Mouse (Mus musculus): ENCODE data around the gene Smarcc1. TPM values are rescaled to one million over a fixed set of nuclear protein-coding genes. Genes with fewer than 3 reads are reported as not detected.
"Not testable (repeated sequence)": the region's sequence is repeated elsewhere in the genome, so short reads cannot be mapped to it uniquely, and the experiment has no call there.

Gene Smarcc1
- total RNA-seq, 2 experiments from 2014 or later = 65.2 to 65.5 TPM

DNA sequence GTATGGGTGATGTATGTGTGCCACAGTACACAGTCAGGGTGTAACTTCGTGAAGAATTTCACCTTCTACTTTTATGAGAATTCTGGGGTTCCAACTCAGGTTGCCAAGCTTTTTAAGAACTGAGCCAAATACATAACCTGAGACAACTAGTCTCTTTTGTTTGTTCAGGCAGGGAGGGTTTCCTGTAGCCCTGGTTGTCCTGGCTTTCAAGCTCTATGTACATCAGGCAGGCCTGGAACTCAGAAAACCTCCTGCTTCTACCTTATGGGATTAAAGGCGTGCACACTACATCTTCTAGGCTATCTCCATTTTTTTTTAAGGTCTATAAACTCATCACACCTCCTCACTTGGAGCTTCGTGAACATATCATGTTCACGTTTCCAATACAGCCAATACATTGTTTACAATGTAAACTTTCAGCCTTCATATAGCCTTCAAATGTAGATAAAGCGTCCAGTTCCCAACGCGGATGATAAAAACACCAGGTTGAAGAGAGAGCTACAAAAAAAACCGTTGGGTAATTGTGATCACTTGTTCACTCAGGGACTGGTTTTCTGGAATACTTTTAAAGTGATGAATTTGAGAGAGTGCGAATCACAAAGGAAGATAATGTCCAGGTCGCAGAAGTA lies 13.5 kb downstream of the Smarcc1 start:
- no peak for DNase-seq (ENCODE audit: low spot score in 2 of 2)

DNA sequence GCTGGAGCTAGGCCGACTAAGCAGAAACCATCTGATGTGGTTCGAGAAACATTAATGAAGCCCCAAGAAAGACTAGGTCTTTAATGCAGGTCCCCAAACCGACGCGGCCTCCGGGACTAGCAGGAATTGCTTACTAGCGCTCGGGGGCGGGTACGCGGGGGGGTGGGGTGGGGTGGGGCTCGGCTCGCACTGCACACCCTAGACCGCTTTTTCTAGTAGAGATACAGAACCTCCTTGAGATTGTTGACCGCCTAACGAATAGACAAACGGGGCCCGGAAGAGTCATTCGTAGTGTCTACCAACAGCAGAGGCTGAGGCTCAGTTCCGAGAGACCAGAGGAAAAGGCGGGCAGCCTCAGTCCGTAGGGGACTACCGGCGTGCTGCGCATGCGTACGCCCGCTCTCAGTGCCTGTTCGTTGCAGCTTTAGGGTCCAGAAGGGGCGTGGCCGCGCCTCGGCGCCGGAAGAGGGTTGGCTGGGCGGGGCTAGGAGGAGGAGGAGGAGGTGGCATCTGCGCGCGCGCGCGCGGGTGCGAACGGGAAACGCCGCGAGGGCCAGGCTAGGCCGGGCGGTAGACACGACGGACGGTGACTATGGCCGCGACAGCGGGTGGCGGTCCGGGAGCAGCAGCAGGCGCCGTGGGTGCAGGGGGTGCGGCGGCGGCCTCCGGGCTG lies 14.2 kb downstream of the Smarcc1 start:
- DNase-seq (ENCODE audit: low spot score in 2 of 2) = peak; percentile 98 to 99

DNA sequence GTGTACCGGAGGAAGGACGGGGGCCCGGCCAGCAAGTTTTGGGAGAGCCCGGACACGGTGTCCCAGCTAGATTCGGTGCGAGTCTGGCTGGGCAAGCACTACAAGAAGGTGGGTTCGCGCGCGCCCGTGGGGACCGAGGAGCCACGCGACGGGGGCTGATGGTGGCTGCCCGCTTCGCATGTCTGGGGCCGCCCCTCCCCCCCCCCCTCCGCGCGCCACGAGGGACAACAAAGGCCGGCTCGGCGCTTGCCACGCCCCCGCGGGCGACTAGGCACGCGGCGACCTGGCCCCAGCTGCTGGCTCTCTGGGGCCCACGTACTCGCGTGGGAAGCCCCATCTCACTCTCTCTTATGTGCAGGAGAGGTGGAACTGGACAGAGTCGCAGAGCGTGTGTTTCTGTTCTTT lies 14.7 kb downstream of the Smarcc1 start:
- DNase-seq (ENCODE audit: low spot score in 2 of 2) = no peak

DNA sequence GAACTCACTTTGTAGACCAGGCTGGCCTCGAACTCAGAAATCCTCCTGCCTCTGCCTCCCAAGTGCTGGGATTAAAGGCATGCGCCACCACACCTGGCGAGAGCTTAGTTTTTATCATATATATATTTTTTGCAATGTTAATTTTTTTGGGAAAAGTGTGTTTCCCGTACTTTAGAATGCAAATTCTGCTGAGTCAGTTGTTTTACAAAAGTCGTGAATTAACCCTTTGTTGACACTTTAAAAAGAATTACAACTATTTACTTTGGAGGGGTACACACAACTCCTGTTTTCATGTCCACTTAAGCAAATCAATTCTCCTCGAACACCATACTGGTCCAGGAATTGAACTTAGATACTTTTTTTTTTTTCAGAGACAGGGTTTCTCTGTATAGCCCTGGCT lies 15.4 kb downstream of the Smarcc1 start:
- no peak for DNase-seq (ENCODE audit: low spot score in 2 of 2)

DNA sequence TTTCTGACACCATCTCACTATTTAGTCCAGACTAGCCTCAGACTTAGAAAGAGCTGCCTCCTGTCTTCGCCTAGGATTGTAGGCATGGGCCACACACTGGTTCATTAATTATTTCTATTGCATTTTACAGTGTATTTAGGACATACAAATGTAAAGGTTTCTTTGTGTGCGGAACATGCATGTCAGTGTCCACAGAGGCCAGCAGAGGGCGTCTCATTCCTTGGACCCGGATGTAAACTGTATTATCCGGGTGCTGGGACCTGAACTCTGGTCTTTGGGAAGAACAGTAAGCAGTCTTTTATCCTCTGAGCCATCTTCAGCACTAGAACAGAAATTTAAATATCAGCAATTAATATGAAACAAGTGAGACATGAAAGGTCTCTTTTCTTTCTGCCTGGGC lies 16.7 kb downstream of the Smarcc1 start:
- no peak for DNase-seq (ENCODE audit: low spot score in 2 of 2)

DNA sequence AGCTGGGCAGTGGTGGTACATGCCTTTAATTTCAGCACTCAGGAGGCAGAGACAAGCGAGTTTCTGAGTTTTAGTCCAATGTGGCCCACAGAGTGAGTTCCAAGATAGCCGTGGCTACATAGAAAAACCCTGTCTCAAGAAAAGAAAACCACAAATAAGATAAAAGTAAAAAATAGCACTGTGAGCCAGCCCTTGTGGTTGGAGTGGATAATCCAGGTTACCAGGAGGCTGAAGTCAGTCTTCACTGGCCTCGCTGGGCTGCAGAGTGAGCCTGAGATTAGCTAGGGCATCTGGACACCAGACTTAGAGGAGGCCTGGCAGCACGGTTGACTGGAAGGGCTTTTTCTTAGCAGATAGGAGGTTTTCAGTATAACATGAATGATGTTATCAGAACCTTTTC lies 21.6 kb downstream of the Smarcc1 start:
- no peak for DNase-seq (ENCODE audit: low spot score in 2 of 2)

DNA sequence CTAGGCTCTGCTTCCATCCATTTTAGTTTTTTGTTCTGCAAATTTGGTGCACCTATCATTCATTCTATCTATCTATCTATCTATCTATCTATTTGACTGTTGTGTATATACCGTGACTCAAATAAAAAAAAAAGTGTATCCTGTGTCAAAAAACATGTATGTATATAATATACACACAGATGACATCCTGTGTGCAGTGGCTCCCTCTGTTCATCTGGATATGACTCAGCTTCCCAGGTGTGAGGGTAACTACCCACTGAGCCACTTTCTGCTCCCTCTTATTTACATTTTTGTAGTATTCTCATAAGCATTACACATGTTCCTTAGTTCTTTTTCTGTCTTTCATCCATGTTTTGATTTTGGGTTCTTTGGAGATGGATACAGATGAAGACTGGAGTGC lies 24.6 kb downstream of the Smarcc1 start:
- DNase-seq (ENCODE audit: low spot score in 2 of 2) = no peak

DNA sequence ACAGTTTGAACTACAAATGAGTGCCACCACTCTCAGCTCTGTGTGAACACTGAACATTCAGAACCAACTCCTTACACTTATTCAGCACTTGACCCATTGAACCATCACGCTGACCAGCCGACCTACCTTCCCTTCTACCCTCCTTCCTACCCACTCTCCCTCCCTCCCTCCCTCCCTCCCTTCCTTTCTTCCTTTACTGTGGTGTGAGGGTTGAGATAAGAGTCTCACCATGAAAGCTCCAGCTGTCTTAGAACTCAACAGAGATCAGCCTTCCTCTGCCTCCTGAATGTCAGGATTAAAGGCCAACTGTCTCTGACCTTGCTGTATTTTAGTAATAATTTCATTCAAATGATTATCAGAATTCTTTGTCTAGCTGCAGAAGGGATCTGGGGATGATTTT lies 31.1 kb downstream of the Smarcc1 start:
- no peak for DNase-seq (ENCODE audit: low spot score in 2 of 2)

DNA sequence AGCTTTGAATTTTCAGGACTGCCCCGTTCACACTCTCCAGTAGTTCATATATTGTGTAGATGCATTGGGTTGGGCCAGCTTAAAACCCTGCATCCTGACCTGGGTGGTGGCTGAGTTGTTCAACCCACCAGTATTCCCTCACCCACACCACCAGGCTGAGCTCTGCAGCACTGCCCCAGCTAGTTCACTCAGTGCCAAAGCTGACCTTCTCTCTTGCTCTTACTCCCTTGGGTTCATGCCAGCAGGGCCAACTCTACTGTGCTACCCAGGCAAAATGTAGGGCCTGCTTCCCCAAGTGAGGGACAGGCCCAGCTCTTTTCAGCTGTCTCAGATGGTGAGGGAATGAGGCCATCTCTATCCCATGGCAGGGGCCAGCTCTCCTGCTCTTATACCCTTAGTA lies 41.5 kb downstream of the Smarcc1 start:
- peak in 1 of 2 experiments; percentile 29 for DNase-seq (ENCODE audit: low spot score in 2 of 2)

DNA sequence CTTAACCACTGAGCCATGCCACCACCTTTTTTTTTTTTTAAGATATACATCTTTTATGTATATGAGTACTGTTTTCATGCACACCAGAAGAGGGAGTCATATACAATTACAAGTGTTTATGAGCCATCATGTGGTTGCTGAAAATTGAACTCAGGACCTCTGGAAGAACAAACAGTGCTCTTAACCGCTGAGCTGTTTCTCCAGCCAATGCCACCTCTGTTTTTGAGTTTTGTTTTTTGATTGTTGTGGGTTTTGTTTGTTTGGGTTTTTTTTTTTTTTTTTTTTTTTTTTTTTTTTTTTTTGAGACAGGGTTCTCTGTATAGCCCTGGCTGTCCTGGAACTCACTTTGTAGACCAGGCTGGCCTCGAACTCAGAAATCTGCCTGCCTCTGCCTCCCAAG lies 43.0 kb downstream of the Smarcc1 start:
- not testable (repeated sequence) for DNase-seq (ENCODE audit: low spot score in 2 of 2)

DNA sequence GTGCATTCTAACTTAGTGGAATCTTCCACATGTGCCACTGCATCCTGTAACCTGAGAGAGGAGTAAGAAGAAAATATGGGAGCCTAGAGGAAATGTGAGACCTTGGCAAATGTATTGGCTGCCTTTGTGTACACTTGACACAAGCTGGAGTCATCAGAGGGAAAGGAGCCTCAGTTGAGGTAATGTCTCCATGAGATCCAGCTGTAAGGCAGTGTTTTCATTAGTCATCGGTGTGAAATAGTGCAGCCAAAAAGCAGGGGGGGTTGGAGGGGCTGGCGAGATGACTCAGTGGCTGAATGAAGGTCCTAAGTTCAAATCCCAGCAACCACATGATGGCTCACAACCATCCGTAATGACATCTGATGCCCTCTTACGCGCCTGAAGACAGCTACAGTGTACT lies 44.9 kb downstream of the Smarcc1 start:
- no peak for DNase-seq (ENCODE audit: low spot score in 2 of 2)

DNA sequence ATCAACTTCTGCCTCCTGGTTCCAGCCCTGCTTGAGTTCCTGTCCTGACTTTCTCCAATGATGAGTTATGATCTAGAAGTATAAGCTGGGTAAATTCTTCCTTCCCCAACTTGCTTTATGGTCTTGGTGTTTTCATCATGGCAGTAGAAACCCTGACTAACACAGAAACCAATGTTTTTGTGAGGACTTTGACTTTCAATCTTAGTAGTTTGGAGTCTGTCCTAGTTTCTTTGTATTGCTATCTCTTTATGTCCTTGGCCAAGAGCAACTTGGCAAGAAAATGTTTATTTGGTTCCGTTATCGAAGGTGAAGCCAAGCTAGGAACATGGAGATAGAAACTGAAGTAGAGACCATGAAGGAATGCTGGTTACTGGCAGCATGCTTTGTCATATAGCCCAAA lies 45.6 kb downstream of the Smarcc1 start:
- no peak for DNase-seq (ENCODE audit: low spot score in 2 of 2)

DNA sequence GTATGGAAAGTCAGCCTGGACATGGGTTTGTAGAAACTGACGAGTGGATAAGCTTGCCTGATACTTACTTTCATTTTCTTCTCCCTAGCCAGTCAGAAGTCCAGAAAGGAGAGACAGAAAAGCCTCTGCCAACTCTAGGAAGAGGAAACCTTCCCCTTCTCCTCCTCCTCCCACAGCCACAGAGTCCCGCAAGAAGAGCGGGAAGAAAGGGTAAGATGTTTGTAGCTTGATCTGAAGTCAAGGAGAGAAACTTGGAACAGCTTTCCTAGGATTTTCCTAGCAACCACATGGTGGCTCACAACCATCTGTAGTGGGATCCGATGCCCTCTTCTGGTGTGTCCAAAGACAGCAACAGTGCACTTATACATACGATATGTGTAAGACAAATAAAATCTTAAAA lies 53.4 kb downstream of the Smarcc1 start:
- peak in 1 of 2 experiments; percentile 18 for DNase-seq (ENCODE audit: low spot score in 2 of 2)

DNA sequence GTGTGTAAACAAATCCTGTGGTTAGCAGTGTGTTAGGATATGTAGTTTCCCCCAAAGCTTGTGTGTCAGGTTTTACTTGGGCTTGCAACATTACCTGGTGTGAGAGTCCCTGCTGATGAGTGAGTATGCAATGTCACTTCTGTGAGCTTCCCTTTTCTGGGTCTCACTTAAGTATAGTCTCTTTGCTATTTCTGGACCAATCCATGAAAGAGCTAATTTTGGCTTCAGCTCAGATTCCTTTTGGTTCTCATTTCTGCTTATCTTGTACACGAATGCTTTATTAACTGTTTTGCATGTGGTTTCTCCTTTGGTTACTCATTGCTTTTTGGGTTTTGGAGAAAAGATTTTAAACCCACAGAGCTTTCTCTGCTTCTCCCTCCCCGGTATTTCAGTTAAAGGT lies 82.4 kb downstream of the Smarcc1 start:
- DNase-seq (ENCODE audit: low spot score in 2 of 2) = no peak

DNA sequence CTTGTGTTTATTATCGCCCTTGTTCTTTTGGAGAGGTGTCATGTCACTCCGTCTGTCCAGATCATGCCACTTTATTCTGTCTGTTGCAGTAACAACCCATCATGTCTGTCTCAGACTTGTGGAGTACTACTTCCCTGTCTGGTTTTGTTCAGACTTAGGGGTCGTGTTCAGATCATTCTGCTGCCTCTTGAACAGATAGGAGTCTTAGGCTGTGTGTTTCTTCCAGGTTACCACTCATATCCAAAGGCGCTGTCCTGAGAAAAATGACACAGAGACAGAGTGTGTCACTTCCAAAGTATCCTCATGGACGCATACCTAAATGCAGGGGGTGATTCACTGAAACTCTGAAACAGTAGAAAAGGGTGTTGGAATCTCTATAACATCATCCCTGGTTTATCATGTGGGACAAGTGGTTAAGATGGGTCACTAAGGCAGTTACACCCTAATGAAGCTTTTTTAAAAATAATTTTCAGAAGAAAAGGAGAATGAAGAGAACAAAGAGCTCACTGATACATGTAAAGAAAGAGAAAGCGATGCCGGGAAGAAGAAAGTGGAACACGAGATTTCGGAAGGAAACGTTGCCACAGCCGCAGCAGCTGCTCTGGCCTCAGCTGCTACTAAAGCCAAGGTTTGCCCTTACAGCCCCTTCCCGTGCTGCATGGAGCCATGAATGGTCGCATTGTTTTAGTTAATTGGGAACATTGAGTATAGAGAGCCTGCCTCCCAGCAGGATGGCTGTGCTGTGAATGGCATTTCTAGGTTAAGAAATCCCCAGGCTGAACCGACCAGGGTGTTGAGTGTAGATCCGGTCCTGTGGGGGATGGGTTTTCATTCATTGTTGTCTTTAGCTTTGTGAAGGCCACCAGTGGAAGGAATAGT lies 88.3 kb downstream of the Smarcc1 start:
- peak; percentile 43 to 82 for DNase-seq (ENCODE audit: low spot score in 2 of 2)

DNA sequence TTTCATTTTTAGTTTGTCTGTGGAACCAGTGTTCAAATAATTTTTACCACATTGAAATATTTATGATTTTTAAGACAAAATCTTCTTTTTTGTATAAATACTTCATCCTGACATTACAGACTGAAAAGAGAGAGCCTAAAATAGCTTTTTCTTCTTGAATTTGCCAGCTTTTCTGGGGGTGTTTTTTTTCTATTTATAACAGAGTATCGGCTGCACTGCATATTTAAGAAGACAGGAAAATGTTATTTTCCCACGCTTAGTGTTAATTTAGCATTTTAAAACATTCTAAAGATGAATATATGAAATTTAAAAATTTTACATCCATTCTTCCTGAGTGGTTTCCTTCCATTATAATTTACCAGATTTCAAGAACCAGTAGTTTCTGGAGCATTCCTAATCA lies 88.9 kb downstream of the Smarcc1 start:
- DNase-seq (ENCODE audit: low spot score in 2 of 2) = no peak

DNA sequence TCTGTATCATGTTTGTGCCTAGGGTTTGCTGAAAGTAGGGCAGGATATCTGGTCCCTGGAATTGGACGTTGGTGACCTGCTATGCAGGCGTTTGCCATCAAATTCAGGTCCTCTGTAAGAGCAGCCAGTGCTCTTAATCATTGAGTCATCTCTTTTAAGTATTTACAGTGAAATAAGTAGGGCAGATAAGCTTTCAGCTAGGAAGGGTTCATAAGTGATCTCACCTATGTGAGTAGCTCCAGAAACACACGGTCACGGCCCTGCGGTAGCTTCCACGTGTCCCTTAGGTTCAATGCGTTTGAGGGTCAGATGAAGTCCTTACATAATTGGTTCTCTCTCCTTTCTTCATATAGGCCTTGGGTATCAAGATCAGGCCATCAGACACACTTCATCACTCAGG lies 90.8 kb downstream of the Smarcc1 start:
- DNase-seq (ENCODE audit: low spot score in 2 of 2) = no peak

DNA sequence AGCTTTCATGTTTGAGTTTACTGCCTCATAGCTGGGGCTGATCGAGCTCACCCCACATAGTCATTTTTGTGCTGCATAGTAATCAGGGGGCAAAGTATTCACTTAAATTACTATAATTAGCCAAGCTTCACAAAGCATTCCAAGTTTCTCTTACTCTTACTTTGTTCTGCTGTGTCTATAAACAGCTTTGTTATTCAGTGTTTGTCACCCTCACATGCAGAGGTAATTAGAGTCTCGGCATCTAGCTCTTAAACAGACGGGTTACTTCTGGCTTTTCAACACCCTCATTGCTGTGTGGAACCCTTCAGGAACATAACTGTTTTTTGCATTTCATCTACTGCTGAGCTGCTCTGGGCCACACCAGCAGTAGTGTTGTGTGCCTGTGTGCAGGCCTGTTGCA lies 91.5 kb downstream of the Smarcc1 start:
- DNase-seq (ENCODE audit: low spot score in 2 of 2) = no peak

DNA sequence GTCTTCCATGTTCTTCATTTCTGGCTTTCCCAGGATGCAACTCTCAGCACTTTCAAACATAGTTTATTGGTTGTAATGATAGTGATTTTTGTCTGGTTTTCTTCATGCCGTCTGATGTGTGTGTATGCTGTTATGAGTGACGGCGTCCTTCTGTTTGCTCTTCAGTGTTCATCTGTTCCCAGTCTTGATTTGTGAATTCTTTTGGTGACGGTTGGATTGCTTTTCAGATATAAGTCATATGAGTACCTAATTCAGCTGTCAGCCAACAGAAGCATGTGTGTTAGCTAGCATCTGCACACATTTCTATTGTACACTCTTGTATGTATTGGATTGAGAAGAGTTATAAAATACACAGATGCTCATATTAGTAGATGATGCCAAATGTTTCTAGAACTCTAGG lies 106.8 kb downstream of the Smarcc1 start:
- DNase-seq (ENCODE audit: low spot score in 2 of 2) = peak in 1 of 2 experiments; percentile 53

DNA sequence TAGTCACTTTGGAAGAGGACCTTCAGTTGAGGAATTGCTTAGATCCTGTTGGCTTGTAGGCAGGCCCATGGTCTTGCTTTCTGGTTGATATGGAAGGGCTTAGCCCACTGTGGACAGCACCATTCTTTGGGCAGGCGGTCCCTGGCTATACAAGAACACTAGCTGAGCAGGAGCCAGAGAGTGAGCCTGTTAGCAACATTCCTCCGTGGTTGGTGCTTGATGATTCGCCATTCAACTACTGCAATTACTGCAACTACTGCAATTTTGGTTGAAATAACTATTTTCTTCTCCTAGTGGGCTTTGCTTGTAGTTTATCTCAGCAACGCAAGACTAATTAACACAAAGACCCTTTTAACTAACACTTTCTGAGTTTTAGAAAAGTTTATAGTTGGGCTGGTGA lies 108.7 kb downstream of the Smarcc1 start:
- no peak for DNase-seq (ENCODE audit: low spot score in 2 of 2)

DNA sequence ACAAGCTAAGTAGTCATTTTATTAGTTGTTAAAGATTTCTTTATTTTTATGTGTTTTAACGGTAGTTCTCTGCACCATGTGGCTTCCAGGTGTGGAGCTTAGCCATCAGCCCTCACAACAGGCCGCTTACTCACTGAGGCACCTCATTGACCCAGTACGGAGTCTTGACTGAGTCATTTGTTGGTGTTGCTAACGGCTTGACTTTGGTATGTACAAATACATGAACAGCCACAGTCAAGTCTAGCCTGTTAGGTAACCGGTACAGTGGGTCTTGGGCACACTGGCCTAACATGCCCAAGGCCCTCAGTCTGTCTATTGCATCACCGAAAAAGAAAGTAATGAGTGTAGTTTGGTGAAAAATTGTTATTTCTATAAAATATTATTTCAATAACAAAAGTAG lies 111.2 kb downstream of the Smarcc1 start:
- DNase-seq (ENCODE audit: low spot score in 2 of 2) = no peak

DNA sequence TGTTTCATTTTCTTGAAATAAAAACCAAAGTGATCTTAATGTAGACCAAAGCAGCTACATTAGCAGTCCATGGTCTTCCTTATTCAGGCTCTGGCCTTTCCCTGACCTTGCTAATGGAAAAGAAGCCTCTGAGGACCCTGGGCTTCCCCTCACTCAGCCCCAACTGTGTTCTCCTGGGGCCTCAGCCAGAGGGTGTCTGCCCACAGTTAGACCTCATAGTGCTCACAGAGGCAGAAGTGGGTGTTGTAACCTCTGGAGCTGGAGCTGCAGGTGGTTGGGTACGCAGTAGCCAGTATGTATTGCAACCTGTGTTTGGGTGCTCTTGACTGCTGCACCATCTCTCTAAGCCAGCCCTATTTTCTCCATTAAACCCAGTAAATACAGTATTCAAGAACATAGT lies 111.6 kb downstream of the Smarcc1 start:
- DNase-seq (ENCODE audit: low spot score in 2 of 2) = no peak
